Mouse (Mus musculus): ENCODE data around the gene Aif1. TPM values are rescaled to one million over a fixed set of nuclear protein-coding genes. Genes with fewer than 3 reads are reported as not detected.

Aif1 gene
- total RNA-seq (2021), result 10 to 100 TPM; 10.8 to 11.1 TPM

GRCm38 (mm10) chr17:35175968-35176367 is at the start of gene Aif1:
Gene Aif1, minus strand, starts transcription at chr17:35176068.
- intact Hi-C loops (cut with DNase I), result no loop called here
- DNase-seq (ENCODE audit: low spot score in 2 of 2), result no peak

- no peak for DNase-seq (ENCODE audit: low spot score in 2 of 2)
- intact Hi-C loops (cut with DNase I), result no loop called here
Measured at GRCm38 (mm10) chr17:35225456-35225855, 49.6 kb upstream of the Aif1 start.

GRCm38 (mm10) chr17:35224641-35225040 is 48.8 kb upstream of the Aif1 start:
- intact Hi-C loops (cut with DNase I), result no loop called here
- no peak for DNase-seq (ENCODE audit: low spot score in 2 of 2)

GRCm38 (mm10) chr17:35222299-35222698 is 46.4 kb upstream of the Aif1 start:
- intact Hi-C loops (cut with DNase I), result no loop called here
- no peak for DNase-seq (ENCODE audit: low spot score in 2 of 2)

GRCm38 (mm10) chr17:35220156-35220952 is 44.5 kb upstream of the Aif1 start, which contains the start of gene Gm16181:
Gene Gm16181, plus strand, starts transcription at chr17:35220834.
- intact Hi-C loops (cut with DNase I), result no loop called here
- DNase-seq (ENCODE audit: low spot score in 2 of 2), result no peak

- intact Hi-C loops (cut with DNase I), result no loop called here
- no peak for DNase-seq (ENCODE audit: low spot score in 2 of 2)
Measured at GRCm38 (mm10) chr17:35219601-35220041, 43.8 kb upstream of the Aif1 start.

GRCm38 (mm10) chr17:35218516-35219193 is 42.8 kb upstream of the Aif1 start:
- intact Hi-C loops (cut with DNase I), result no loop called here

GRCm38 (mm10) chr17:35213071-35213470 is 37.2 kb upstream of the Aif1 start:
- no peak for DNase-seq (ENCODE audit: low spot score in 2 of 2)
- intact Hi-C loops (cut with DNase I), result no loop called here

More at GRCm38 (mm10) chr17:35218516-35219193, 42.8 kb upstream of the Aif1 start:
- no peak for DNase-seq (ENCODE audit: low spot score in 2 of 2)

- no peak for DNase-seq (ENCODE audit: low spot score in 2 of 2)
- intact Hi-C loops (cut with DNase I), result no loop called here
Measured at GRCm38 (mm10) chr17:35210593-35210992, 34.7 kb upstream of the Aif1 start.

- intact Hi-C loops (cut with DNase I), result no loop called here
- no peak for DNase-seq (ENCODE audit: low spot score in 2 of 2)
Measured at GRCm38 (mm10) chr17:35209785-35210535, 34.1 kb upstream of the Aif1 start.

- intact Hi-C loops (cut with DNase I), result no loop called here
- DNase-seq (ENCODE audit: low spot score in 2 of 2), result no peak
Measured at GRCm38 (mm10) chr17:35205380-35205769, 29.5 kb upstream of the Aif1 start.

GRCm38 (mm10) chr17:35204494-35205379 is 28.9 kb upstream of the Aif1 start, which contains the start of gene Lta:
Gene Lta, minus strand, starts transcription at chr17:35205351.
- intact Hi-C loops (cut with DNase I), result no loop called here

GRCm38 (mm10) chr17:35202442-35202841 is 26.6 kb upstream of the Aif1 start:
- no peak for DNase-seq (ENCODE audit: low spot score in 2 of 2)
- intact Hi-C loops (cut with DNase I), result no loop called here

More at GRCm38 (mm10) chr17:35204494-35205379, 28.9 kb upstream of the Aif1 start, which contains the start of gene Lta:
- DNase-seq (ENCODE audit: low spot score in 2 of 2), result no peak

- DNase-seq (ENCODE audit: low spot score in 2 of 2), result no peak
- intact Hi-C loops (cut with DNase I), result no loop called here
Measured at GRCm38 (mm10) chr17:35201787-35202186, 25.9 kb upstream of the Aif1 start, which contains the start of gene Tnf. Gene Tnf, minus strand, starts transcription at chr17:35202007.

- no peak for DNase-seq (ENCODE audit: low spot score in 2 of 2)
- intact Hi-C loops (cut with DNase I), result no loop called here
Measured at GRCm38 (mm10) chr17:35201128-35201527, 25.3 kb upstream of the Aif1 start.

- intact Hi-C loops (cut with DNase I), result no loop called here
- DNase-seq (ENCODE audit: low spot score in 2 of 2), result no peak
Measured at GRCm38 (mm10) chr17:35200398-35200797, 24.5 kb upstream of the Aif1 start.

GRCm38 (mm10) chr17:35198946-35199345 is 23.1 kb upstream of the Aif1 start:
- DNase-seq (ENCODE audit: low spot score in 2 of 2), result no peak
- intact Hi-C loops (cut with DNase I), result loop anchor here (5.0 kb wide), 1 partner anchor 33 kb away; the partner anchor contains the start of gene Atp6v1g2

- DNase-seq (ENCODE audit: low spot score in 2 of 2), result no peak
- intact Hi-C loops (cut with DNase I), result loop anchor here (5.0 kb wide), 1 partner anchor 34 kb away; the partner anchor contains the start of gene Atp6v1g2
Measured at GRCm38 (mm10) chr17:35198029-35198428, 22.2 kb upstream of the Aif1 start.

GRCm38 (mm10) chr17:35197126-35197525 is 21.3 kb upstream of the Aif1 start:
- intact Hi-C loops (cut with DNase I), result loop anchor here (5.0 kb wide), 1 partner anchor 35 kb away; the partner anchor contains the start of gene Atp6v1g2
- no peak for DNase-seq (ENCODE audit: low spot score in 2 of 2)

Measured in left cerebral cortex, postnatal 25 days (tissue).